Mouse (Mus musculus) central nervous system, embryonic 11.5 days (tissue): ENCODE results near the gene Ufl1. TPM values are rescaled to one million over a fixed set of nuclear protein-coding genes. Genes with fewer than 3 reads are reported as not detected.

Source experiments
- polyA plus RNA-seq: library from polyadenylated mRNA; depleted of rRNA; stranded (reverse); fragments of >200 nt; gene quantifications from 2 replicates; pipeline ENCODE4 v1.2.3, GENCODE M21; 2012; rRNA removed

The Ufl1 gene
- 11.4 and 13.2 TPM in 2 replicates for polyA plus RNA-seq

DNA sequence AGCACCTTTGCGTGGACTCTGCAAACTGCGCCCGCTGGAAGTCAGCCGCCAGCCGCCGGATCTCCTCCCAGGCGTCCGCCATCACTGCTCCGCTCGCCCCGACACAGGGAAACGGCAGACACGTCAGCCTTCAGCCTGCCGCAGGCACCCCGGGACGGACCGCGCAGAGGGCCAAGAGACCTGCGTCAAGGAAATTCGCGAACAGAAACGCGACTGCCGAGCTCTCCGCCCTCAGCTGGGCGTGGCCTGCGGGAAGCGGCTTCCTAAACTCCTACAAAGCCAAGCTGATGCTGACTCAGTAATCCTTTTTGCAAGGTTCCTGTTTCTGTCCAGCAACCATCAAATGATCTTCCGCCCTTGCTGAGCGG, at the start of gene Ufl1:
Gene Ufl1 (minus strand): TSS at position 151 of the 368 bp plus-strand sequence.

GRCm38 (mm10) chr4:25242776-25243175, 38.8 kb downstream of the Ufl1 start, which contains the start of gene Fhl5:
Fhl5 (minus strand) TSS chr4:25242876.

Other genes starting within 250 kb of the Ufl1 start
- gene Fhl5, start 38.9 kb downstream of the Ufl1 start, polyA plus RNA-seq, result not detected in 2 replicates